Mouse (Mus musculus): ENCODE results near the gene Nectin4. TPM values are rescaled to one million over a fixed set of nuclear protein-coding genes. Genes with fewer than 3 reads are reported as not detected.
A peak's percentile ranks its signal among the peaks of the same experiment; 100 is the strongest.

Nectin4 gene
- total and polyA plus RNA-seq, 2 experiments from 2014 or later, result 4.7 to 4.8 TPM

DNA sequence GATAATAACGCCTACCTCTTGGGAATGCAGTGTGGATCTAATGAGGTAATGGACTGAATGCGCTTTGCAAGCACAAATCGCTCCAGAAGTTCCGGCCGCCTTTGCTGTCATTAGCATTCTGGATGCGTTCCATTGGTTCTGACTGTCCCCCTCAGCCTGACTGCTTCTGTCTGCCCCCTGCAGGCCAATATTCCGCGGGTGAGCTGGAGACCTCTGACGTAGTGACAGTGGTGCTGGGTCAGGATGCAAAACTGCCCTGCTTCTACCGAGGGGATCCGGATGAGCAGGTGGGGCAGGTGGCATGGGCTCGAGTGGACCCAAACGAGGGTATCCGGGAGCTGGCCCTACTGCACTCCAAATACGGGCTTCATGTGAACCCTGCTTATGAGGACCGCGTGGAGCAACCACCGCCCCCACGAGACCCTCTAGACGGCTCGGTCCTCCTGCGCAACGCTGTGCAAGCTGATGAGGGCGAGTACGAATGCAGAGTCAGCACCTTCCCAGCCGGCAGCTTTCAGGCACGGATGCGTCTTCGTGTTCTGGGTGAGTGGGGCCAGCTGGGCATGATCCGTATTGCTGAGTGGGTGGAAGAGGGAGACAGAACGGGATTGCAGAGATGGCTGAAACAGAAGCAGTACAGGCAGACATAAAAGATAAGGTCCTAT is 10.2 kb downstream of the Nectin4 start:
- ATAC-seq (ENCODE audit: low FRiP score) (peak; percentile 87), DNase-seq (ENCODE audit: low spot score) (peak; percentile 92)
- peak overlapping the region; percentile 40 for H3K4me3 ChIP-seq (ENCODE audit: low read depth, low read length)
- H3K9me3 ChIP-seq (ENCODE audit: low read length), result no peaks in the 10 kb centered on the region
- 0 out of 2 replicates have a peak overlapping the region, but pooled peaks have one; percentile 9 for H3K27ac ChIP-seq (ENCODE audit: low read depth, low read length)
- peak overlapping the region; percentile 52 for H3K4me2 ChIP-seq (ENCODE audit: low read depth, low read length, poor library complexity, severe bottlenecking)
- no peaks in the 10 kb centered on the region for H3K36me3 ChIP-seq (ENCODE audit: insufficient read depth, low read length)
- peak overlapping the region; percentile 51 for H3K9ac ChIP-seq (replicated peaks; ENCODE audit: low read length, poor library complexity, severe bottlenecking)
- no peaks in the 10 kb centered on the region for H3K4me1 ChIP-seq (ENCODE audit: insufficient read depth, low read length)
- peak; percentile 86 for TF ChIP-seq CTCF (IDR thresholded peaks at IDR 0.05)
- 2% methylated on average over 31 of the region's 31 CpGs for WGBS
- no peaks in the 10 kb centered on the region for H3K27me3 ChIP-seq (ENCODE audit: insufficient read depth, low read length)

DNA sequence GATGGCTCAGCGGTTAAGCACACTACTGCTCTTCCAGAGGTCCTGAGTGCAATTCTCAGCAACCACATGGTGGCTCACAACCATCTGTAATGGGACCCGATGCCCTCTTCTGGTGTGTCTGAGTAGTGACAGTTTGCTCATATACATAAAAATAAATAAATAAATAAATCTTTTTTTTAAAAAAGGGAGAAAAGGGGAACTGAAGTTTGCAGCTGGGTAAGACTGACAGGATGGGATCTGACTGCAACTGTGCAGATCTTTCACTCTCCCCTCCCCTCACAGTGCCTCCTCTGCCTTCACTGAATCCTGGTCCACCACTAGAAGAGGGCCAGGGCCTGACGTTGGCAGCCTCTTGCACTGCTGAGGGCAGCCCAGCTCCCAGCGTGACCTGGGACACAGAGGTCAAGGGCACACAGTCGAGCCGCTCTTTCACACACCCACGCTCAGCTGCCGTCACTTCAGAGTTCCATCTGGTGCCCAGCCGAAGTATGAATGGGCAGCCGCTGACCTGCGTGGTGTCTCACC is 12.3 kb downstream of the Nectin4 start:
- H3K4me2 ChIP-seq (ENCODE audit: low read depth, low read length, poor library complexity, severe bottlenecking), result no peak overlapping the region
- DNase-seq (ENCODE audit: low spot score) (no peak), ATAC-seq (ENCODE audit: low FRiP score) (no peak)
- H3K4me3 ChIP-seq (ENCODE audit: low read depth, low read length), result no peak overlapping the region
- H3K36me3 ChIP-seq (ENCODE audit: insufficient read depth, low read length), result no peaks in the 10 kb centered on the region
- no peaks in the 10 kb centered on the region for H3K4me1 ChIP-seq (ENCODE audit: insufficient read depth, low read length)
- no peaks in the 10 kb centered on the region for H3K9me3 ChIP-seq (ENCODE audit: low read length)
- H3K9ac ChIP-seq (replicated peaks; ENCODE audit: low read length, poor library complexity, severe bottlenecking), result no peak overlapping the region
- H3K27ac ChIP-seq (ENCODE audit: low read depth, low read length), result no peak overlapping the region
- H3K27me3 ChIP-seq (ENCODE audit: insufficient read depth, low read length), result no peaks in the 10 kb centered on the region
- WGBS, result 82% methylated on average over 11 of the region's 11 CpGs
- TF ChIP-seq CTCF (IDR thresholded peaks at IDR 0.05), result peak; percentile 18; the same call in 1 of the 2 replicates

DNA sequence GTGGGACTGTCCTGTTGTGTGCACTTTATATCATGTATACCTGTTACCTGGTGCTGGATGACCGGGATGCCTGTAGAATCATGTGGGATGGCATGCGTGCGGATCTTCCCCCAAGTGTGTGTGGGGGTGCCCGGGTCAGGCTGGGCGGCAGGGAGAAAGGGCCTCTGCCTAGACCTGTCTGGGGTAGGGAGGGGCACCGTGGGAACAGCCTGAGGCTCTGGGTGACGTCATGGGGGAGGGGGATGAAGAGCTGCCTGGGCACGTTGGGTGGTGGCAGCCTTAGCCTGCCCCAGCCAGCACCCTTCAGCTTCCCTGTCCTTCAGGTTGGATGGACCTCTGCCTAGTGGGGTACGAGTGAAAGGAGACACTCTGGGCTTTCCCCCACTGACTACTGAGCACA is 14.5 kb downstream of the Nectin4 start:
- Histone ChIP-seq H3K9ac (replicated peaks; ENCODE audit: low read length, poor library complexity, severe bottlenecking) (no peak overlapping the region), H3K4me2 (ENCODE audit: low read depth, low read length, poor library complexity, severe bottlenecking) (no peak overlapping the region), H3K9me3 (ENCODE audit: low read length) (no peaks in the 10 kb centered on the region), H3K27me3 (ENCODE audit: insufficient read depth, low read length) (no peaks in the 10 kb centered on the region), H3K36me3 (ENCODE audit: insufficient read depth, low read length) (no peaks in the 10 kb centered on the region), H3K27ac (ENCODE audit: low read depth, low read length) (no peak overlapping the region), H3K4me3 (ENCODE audit: low read depth, low read length) (no peak overlapping the region), H3K4me1 (ENCODE audit: insufficient read depth, low read length) (no peaks in the 10 kb centered on the region)
- TF ChIP-seq CTCF (IDR thresholded peaks at IDR 0.05), result no peak
- DNase-seq (ENCODE audit: low spot score), result no peak
- 65% methylated on average over 9 of the region's 9 CpGs for WGBS
- no peak for ATAC-seq (ENCODE audit: low FRiP score)

DNA sequence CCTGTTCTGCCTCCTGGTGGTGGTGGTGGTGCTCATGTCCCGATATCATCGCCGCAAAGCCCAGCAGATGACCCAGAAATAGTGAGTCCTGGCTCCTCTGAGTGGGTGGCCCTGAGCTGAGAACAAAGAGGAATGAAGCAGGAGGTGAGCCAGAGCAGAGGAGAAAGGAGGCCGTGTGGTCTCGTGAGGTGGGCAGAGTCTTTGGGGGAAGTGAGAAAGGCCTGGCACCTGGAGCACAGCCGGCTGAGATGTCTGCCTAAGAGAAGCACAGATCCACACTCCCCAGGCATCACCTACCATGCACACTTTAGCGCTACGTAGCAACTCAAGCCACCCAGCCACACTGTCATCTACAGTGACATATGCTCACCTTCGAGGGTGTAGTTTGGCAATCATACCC is 15.3 kb downstream of the Nectin4 start:
- WGBS, result 74% methylated on average over 9 of the region's 9 CpGs
- TF ChIP-seq CTCF (IDR thresholded peaks at IDR 0.05), result 0 out of 2 replicates have a peak, but pooled peaks have one; percentile 5
- Histone ChIP-seq H3K9me3 (ENCODE audit: low read length) (no peaks in the 10 kb centered on the region), H3K27me3 (ENCODE audit: insufficient read depth, low read length) (no peaks in the 10 kb centered on the region), H3K4me2 (ENCODE audit: low read depth, low read length, poor library complexity, severe bottlenecking) (no peak overlapping the region), H3K36me3 (ENCODE audit: insufficient read depth, low read length) (no peaks in the 10 kb centered on the region), H3K4me1 (ENCODE audit: insufficient read depth, low read length) (no peaks in the 10 kb centered on the region), H3K4me3 (ENCODE audit: low read depth, low read length) (no peak overlapping the region), H3K9ac (replicated peaks; ENCODE audit: low read length, poor library complexity, severe bottlenecking) (no peak overlapping the region), H3K27ac (ENCODE audit: low read depth, low read length) (no peak overlapping the region)
- no peak for ATAC-seq (ENCODE audit: low FRiP score)
- no peak for DNase-seq (ENCODE audit: low spot score)

DNA sequence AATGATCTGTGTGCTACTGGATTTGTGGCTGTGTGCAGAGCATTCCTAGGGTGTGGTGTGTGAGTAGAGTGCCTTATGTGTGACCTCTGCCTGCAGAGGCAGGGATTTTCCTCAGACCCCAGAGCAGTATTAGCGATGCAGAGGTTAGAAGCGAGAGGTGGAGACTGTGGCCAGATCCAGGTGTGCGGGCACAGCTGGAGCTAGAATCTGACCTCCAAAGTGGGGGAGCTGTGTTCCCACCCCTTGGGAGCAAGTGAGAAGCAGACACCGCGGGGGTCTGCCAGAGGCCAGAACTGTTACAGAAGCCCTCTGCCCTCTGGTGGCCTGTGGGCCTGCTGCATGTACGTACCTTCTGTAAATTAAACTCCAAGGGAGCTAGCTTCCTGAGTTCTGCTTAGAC is 17.2 kb downstream of the Nectin4 start:
- 23% methylated on average over 6 of the region's 6 CpGs for WGBS
- H3K4me2 ChIP-seq (ENCODE audit: low read depth, low read length, poor library complexity, severe bottlenecking), result no peak overlapping the region
- no peak overlapping the region for H3K9ac ChIP-seq (replicated peaks; ENCODE audit: low read length, poor library complexity, severe bottlenecking)
- H3K4me1 ChIP-seq (ENCODE audit: insufficient read depth, low read length), result no peaks in the 10 kb centered on the region
- ATAC-seq (ENCODE audit: low FRiP score) (no peak), DNase-seq (ENCODE audit: low spot score) (peak; percentile 49)
- TF ChIP-seq CTCF (IDR thresholded peaks at IDR 0.05), result peak; percentile 62
- no peaks in the 10 kb centered on the region for H3K36me3 ChIP-seq (ENCODE audit: insufficient read depth, low read length)
- no peaks in the 10 kb centered on the region for H3K27me3 ChIP-seq (ENCODE audit: insufficient read depth, low read length)
- 0 out of 2 replicates have a peak overlapping the region, but pooled peaks have one; percentile 26 for H3K27ac ChIP-seq (ENCODE audit: low read depth, low read length)
- no peaks in the 10 kb centered on the region for H3K9me3 ChIP-seq (ENCODE audit: low read length)
- H3K4me3 ChIP-seq (ENCODE audit: low read depth, low read length), result no peak overlapping the region

DNA sequence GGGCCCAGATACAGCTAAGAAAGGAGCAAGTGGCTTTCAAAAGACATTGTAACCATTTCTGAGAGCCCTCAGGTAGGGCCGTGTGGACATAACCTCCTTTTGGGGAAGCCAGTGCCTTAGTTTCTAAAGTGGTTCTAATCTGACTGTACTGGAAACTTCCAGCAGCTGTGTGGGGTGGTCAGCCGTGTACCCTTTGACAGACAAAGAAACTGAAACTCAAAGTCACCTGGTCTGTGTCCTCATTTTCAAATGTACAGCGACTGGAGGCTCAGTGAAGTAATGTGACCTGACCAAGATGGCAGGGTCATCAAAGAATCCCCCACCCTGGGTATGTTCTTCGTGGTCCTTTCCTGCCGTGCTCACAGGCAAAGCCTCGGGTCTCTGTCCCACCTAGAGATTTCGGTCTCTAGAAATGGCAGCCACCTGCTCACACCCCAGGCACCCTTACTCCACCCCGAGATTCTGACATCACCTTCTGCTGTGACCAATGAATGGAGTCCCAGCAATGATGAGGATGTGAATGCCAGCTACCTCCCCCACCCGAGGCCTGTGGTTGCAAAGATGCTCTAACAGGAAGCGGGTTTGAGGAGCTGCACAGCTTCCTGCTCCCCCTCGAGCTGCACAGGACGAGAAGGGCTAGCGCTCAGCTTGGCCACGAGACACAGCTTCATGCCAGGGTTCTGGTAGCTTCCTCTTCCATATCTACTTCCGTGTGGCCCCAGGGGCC is 18.6 kb downstream of the Nectin4 start, which contains the start of gene Arhgap30:
Gene Arhgap30 (plus strand): TSS at position 579 of the 727 bp plus-strand sequence.
- no peak for DNase-seq (ENCODE audit: low spot score)

More for the DNA sequence above, 18.6 kb downstream of the Nectin4 start, which contains the start of gene Arhgap30:
- H3K27me3 ChIP-seq (ENCODE audit: insufficient read depth, low read length), result no peaks in the 10 kb centered on the region
- H3K4me3 ChIP-seq (ENCODE audit: low read depth, low read length), result no peak within 1 kb of the TSS
- no peaks in the 10 kb centered on the region for H3K9me3 ChIP-seq (ENCODE audit: low read length)
- no peak for ATAC-seq (ENCODE audit: low FRiP score)
- no peak within 1 kb of the TSS for H3K4me2 ChIP-seq (ENCODE audit: low read depth, low read length, poor library complexity, severe bottlenecking)
- H3K9ac ChIP-seq (replicated peaks; ENCODE audit: low read length, poor library complexity, severe bottlenecking), result no peak within 1 kb of the TSS
- no peak within 1 kb of the TSS for H3K27ac ChIP-seq (ENCODE audit: low read depth, low read length)
- H3K36me3 ChIP-seq (ENCODE audit: insufficient read depth, low read length), result no peaks in the 10 kb centered on the region
- H3K4me1 ChIP-seq (ENCODE audit: insufficient read depth, low read length), result no peaks in the 10 kb centered on the region
- no peak for TF ChIP-seq CTCF (IDR thresholded peaks at IDR 0.05)
- 86% methylated on average over 15 of the region's 15 CpGs for WGBS
